Mouse (Mus musculus) thymus, adult 2 months (tissue): ENCODE results near the gene 1700018B08Rik.

ENCODE experiments used
- CTCF ChIP-seq: fragments of 200-500 bp; IDR thresholded peaks from 2 replicates; pipeline ENCODE4 v1.5.1; 2012; ENCODE audit warnings: mild to moderate bottlenecking, control low read depth, low read length, moderate library complexity, borderline replicate concordance; ENCODE audit not compliant: control insufficient read depth, poor library complexity, insufficient read depth; ENCODE audit errors: extremely low read depth
- POLR2A ChIP-seq: fragments of 200-500 bp; IDR thresholded peaks from 2 replicates; pipeline ENCODE4 v1.6.1; 2012; ENCODE audit warnings: mild to moderate bottlenecking, low read length, control low read depth, moderate library complexity; ENCODE audit not compliant: control insufficient read depth, poor library complexity, insufficient read depth; ENCODE audit errors: extremely low read depth

- TF ChIP-seq CTCF (no peak), POLR2A (no peak)
Measured at GRCm38 (mm10) chr8:121557746-121558145, 13.6 kb upstream of the 1700018B08Rik start.
